Mouse (Mus musculus): Measurements from ENCODE around the gene Kcnf1.

Kcnf1 gene

GRCm38 (mm10) chr12:17176757-17177092, at the start of gene Kcnf1:
Gene Kcnf1, minus strand, starts transcription at chr12:17176888.
- no peak for DNase-seq

GRCm38 (mm10) chr12:17225012-17225411, 48.3 kb upstream of the Kcnf1 start:
- no peak for DNase-seq

- DNase-seq = no peak
Measured at GRCm38 (mm10) chr12:17223050-17223449, 46.4 kb upstream of the Kcnf1 start.

- DNase-seq = peak; percentile 23
Measured at GRCm38 (mm10) chr12:17221891-17222428, 45.3 kb upstream of the Kcnf1 start.

GRCm38 (mm10) chr12:17220631-17221030, 43.9 kb upstream of the Kcnf1 start:
- no peak for DNase-seq

GRCm38 (mm10) chr12:17219107-17219506, 42.4 kb upstream of the Kcnf1 start:
- no peak for DNase-seq

- DNase-seq = peak; percentile 3
Measured at GRCm38 (mm10) chr12:17218390-17218789, 41.7 kb upstream of the Kcnf1 start.

- DNase-seq = no peak
Measured at GRCm38 (mm10) chr12:17215751-17216150, 39.1 kb upstream of the Kcnf1 start.

GRCm38 (mm10) chr12:17202492-17203322, 26.0 kb upstream of the Kcnf1 start:
- no peak for DNase-seq

- no peak for DNase-seq
Measured at GRCm38 (mm10) chr12:17198621-17199020, 21.9 kb upstream of the Kcnf1 start.

GRCm38 (mm10) chr12:17194140-17194539, 17.5 kb upstream of the Kcnf1 start:
- DNase-seq = no peak

- DNase-seq = no peak
Measured at GRCm38 (mm10) chr12:17193311-17193710, 16.6 kb upstream of the Kcnf1 start.

- no peak for DNase-seq
Measured at GRCm38 (mm10) chr12:17192887-17193286, 16.2 kb upstream of the Kcnf1 start.

GRCm38 (mm10) chr12:17184303-17184775, 7.7 kb upstream of the Kcnf1 start:
- DNase-seq = peak; percentile 55

- DNase-seq = peak; percentile 5
Measured at GRCm38 (mm10) chr12:17183788-17184187, 7.1 kb upstream of the Kcnf1 start.

- DNase-seq = peak; percentile 36
Measured at GRCm38 (mm10) chr12:17176041-17176756, 489 bp downstream of the Kcnf1 start.

- DNase-seq = no peak
Measured at GRCm38 (mm10) chr12:17175531-17175951, 1.1 kb downstream of the Kcnf1 start.

- DNase-seq = no peak
Measured at GRCm38 (mm10) chr12:17175124-17175523, 1.6 kb downstream of the Kcnf1 start.

- DNase-seq = no peak
Measured at GRCm38 (mm10) chr12:17174134-17174893, 2.4 kb downstream of the Kcnf1 start.

GRCm38 (mm10) chr12:17170406-17170805, 6.3 kb downstream of the Kcnf1 start:
- no peak for DNase-seq

GRCm38 (mm10) chr12:17166116-17166515, 10.6 kb downstream of the Kcnf1 start:
- no peak for DNase-seq

GRCm38 (mm10) chr12:17163996-17164395, 12.7 kb downstream of the Kcnf1 start:
- no peak for DNase-seq

- no peak for DNase-seq
Measured at GRCm38 (mm10) chr12:17159549-17159948, 17.1 kb downstream of the Kcnf1 start.

All from lung, postnatal 14 days (tissue).